Mouse (Mus musculus) heart, adult 2 months (tissue): ENCODE data around the gene Carm1.

Experiments used
- CTCF ChIP-seq: fragments of 200-600 bp; IDR thresholded peaks from 2 replicates; pipeline ENCODE4 v1.8.1; 2022; ENCODE audit warnings: antibody characterized with exemption, mild to moderate bottlenecking, moderate library complexity
- EP300 ChIP-seq: fragments of 200-500 bp; IDR thresholded peaks from 2 replicates; pipeline ENCODE4 v1.6.1; 2011; ENCODE audit warnings: low read depth, low read length, control low read depth; ENCODE audit not compliant: insufficient read depth
- POLR2A ChIP-seq: fragments of 200-500 bp; IDR thresholded peaks from 2 replicates; pipeline ENCODE4 v1.6.1; 2011; ENCODE audit warnings: mild to moderate bottlenecking, low read depth, low read length, control low read depth; ENCODE audit not compliant: insufficient read depth

- TF ChIP-seq POLR2A = no peak
- no peak for TF ChIP-seq CTCF
- no peak for TF ChIP-seq EP300
Measured at GRCm38 (mm10) chr9:21559151-21559550, 12.5 kb downstream of the Carm1 start.
